Mouse (Mus musculus): ENCODE measurements at regions not wholly inside any gene's neighbourhood (a gene's known extent, or its start where the extent isn't known, plus 50 kb on each side); places are given as distances from the start of the nearest gene placed in this dataset.

- H3K4me1 ChIP-seq (ENCODE audit: control insufficient read depth, insufficient read depth, low read length), result no peaks in the 10 kb centered on the region
- no peaks in the 10 kb centered on the region for H3K9me3 ChIP-seq (ENCODE audit: control insufficient read depth, low read length)
- no peak overlapping the region for H3K4me2 ChIP-seq (ENCODE audit: low read depth, severe bottlenecking)
- WGBS, result 81% methylated on average over 5 of the region's 5 CpGs
- no peak overlapping the region for H3K27ac ChIP-seq (replicated peaks; ENCODE audit: low read depth, low read length)
- ATAC-seq (ENCODE audit: insufficient number of reproducible peaks, low FRiP score, low TSS enrichment, low read depth) (no peak), DNase-seq (ENCODE audit: low spot score) (no peak)
- no peak overlapping the region for H3K4me3 ChIP-seq (ENCODE audit: low read depth, low read length)
- H3K27me3 ChIP-seq (ENCODE audit: control insufficient read depth, insufficient read depth, low read length), result no peaks in the 10 kb centered on the region
- H3K9ac ChIP-seq (ENCODE audit: low read length), result no peak overlapping the region
- no peaks in the 10 kb centered on the region for H3K36me3 ChIP-seq (ENCODE audit: control insufficient read depth, insufficient read depth, low read length)
These were observed 1207.5 kb upstream of the Tenm2 start for GRCm38 (mm10) chr11:38443291-38443690.

GRCm38 (mm10) chr11:38410302-38410701 is 1174.5 kb upstream of the Tenm2 start:
- WGBS, result 62% methylated on average over 1 of the region's 1 CpGs
- no peaks in the 10 kb centered on the region for H3K4me1 ChIP-seq (ENCODE audit: control insufficient read depth, insufficient read depth, low read length)
- no peaks in the 10 kb centered on the region for H3K9me3 ChIP-seq (ENCODE audit: control insufficient read depth, low read length)
- no peak overlapping the region for H3K4me2 ChIP-seq (ENCODE audit: low read depth, severe bottlenecking)
- H3K27ac ChIP-seq (replicated peaks; ENCODE audit: low read depth, low read length), result no peak overlapping the region
- no peak for ATAC-seq (ENCODE audit: insufficient number of reproducible peaks, low FRiP score, low TSS enrichment, low read depth)
- H3K4me3 ChIP-seq (ENCODE audit: low read depth, low read length), result no peak overlapping the region
- no peaks in the 10 kb centered on the region for H3K36me3 ChIP-seq (ENCODE audit: control insufficient read depth, insufficient read depth, low read length)
- no peaks in the 10 kb centered on the region for H3K27me3 ChIP-seq (ENCODE audit: control insufficient read depth, insufficient read depth, low read length)
- no peak for DNase-seq (ENCODE audit: low spot score)
- no peak overlapping the region for H3K9ac ChIP-seq (ENCODE audit: low read length)

- Histone ChIP-seq H3K27ac (replicated peaks; ENCODE audit: low read depth, low read length) (no peak overlapping the region), H3K9me3 (ENCODE audit: control insufficient read depth, low read length) (no peaks in the 10 kb centered on the region), H3K4me2 (ENCODE audit: low read depth, severe bottlenecking) (no peak overlapping the region), H3K4me1 (ENCODE audit: control insufficient read depth, insufficient read depth, low read length) (no peaks in the 10 kb centered on the region), H3K36me3 (ENCODE audit: control insufficient read depth, insufficient read depth, low read length) (no peaks in the 10 kb centered on the region), H3K4me3 (ENCODE audit: low read depth, low read length) (no peak overlapping the region), H3K9ac (ENCODE audit: low read length) (no peak overlapping the region), H3K27me3 (ENCODE audit: control insufficient read depth, insufficient read depth, low read length) (no peaks in the 10 kb centered on the region)
- no peak for ATAC-seq (ENCODE audit: insufficient number of reproducible peaks, low FRiP score, low TSS enrichment, low read depth)
- no peak for DNase-seq (ENCODE audit: low spot score)
These were observed 1162.0 kb upstream of the Tenm2 start for GRCm38 (mm10) chr11:38397771-38398170.

GRCm38 (mm10) chr11:38386958-38387357 is 1151.2 kb upstream of the Tenm2 start:
- Histone ChIP-seq H3K27ac (replicated peaks; ENCODE audit: low read depth, low read length) (no peak overlapping the region), H3K27me3 (ENCODE audit: control insufficient read depth, insufficient read depth, low read length) (no peaks in the 10 kb centered on the region), H3K4me3 (ENCODE audit: low read depth, low read length) (no peak overlapping the region), H3K9me3 (ENCODE audit: control insufficient read depth, low read length) (no peaks in the 10 kb centered on the region), H3K9ac (ENCODE audit: low read length) (no peak overlapping the region), H3K36me3 (ENCODE audit: control insufficient read depth, insufficient read depth, low read length) (no peaks in the 10 kb centered on the region), H3K4me1 (ENCODE audit: control insufficient read depth, insufficient read depth, low read length) (no peaks in the 10 kb centered on the region), H3K4me2 (ENCODE audit: low read depth, severe bottlenecking) (no peak overlapping the region)
- WGBS, result 72% methylated on average over 2 of the region's 2 CpGs
- no peak for ATAC-seq (ENCODE audit: insufficient number of reproducible peaks, low FRiP score, low TSS enrichment, low read depth)
- DNase-seq (ENCODE audit: low spot score), result no peak

GRCm38 (mm10) chr11:38346442-38346841 is 1110.7 kb upstream of the Tenm2 start:
- no peak for DNase-seq (ENCODE audit: low spot score)
- Histone ChIP-seq H3K9ac (ENCODE audit: low read length) (no peak overlapping the region), H3K36me3 (ENCODE audit: control insufficient read depth, insufficient read depth, low read length) (no peaks in the 10 kb centered on the region), H3K27ac (replicated peaks; ENCODE audit: low read depth, low read length) (no peak overlapping the region), H3K4me3 (ENCODE audit: low read depth, low read length) (no peak overlapping the region), H3K27me3 (ENCODE audit: control insufficient read depth, insufficient read depth, low read length) (no peaks in the 10 kb centered on the region), H3K4me2 (ENCODE audit: low read depth, severe bottlenecking) (no peak overlapping the region), H3K4me1 (ENCODE audit: control insufficient read depth, insufficient read depth, low read length) (no peaks in the 10 kb centered on the region), H3K9me3 (ENCODE audit: control insufficient read depth, low read length) (no peaks in the 10 kb centered on the region)
- WGBS, result 65% methylated on average over 6 of the region's 6 CpGs
- no peak for ATAC-seq (ENCODE audit: insufficient number of reproducible peaks, low FRiP score, low TSS enrichment, low read depth)

- H3K27ac ChIP-seq (replicated peaks; ENCODE audit: low read depth, low read length), result no peak overlapping the region
- H3K9ac ChIP-seq (ENCODE audit: low read length), result no peak overlapping the region
- ATAC-seq (ENCODE audit: insufficient number of reproducible peaks, low FRiP score, low TSS enrichment, low read depth), result no peak
- no peak overlapping the region for H3K4me2 ChIP-seq (ENCODE audit: low read depth, severe bottlenecking)
- H3K36me3 ChIP-seq (ENCODE audit: control insufficient read depth, insufficient read depth, low read length), result no peaks in the 10 kb centered on the region
- H3K27me3 ChIP-seq (ENCODE audit: control insufficient read depth, insufficient read depth, low read length), result no peaks in the 10 kb centered on the region
- 84% methylated on average over 3 of the region's 3 CpGs for WGBS
- H3K4me1 ChIP-seq (ENCODE audit: control insufficient read depth, insufficient read depth, low read length), result no peaks in the 10 kb centered on the region
- no peak overlapping the region for H3K4me3 ChIP-seq (ENCODE audit: low read depth, low read length)
- DNase-seq (ENCODE audit: low spot score), result no peak
- no peaks in the 10 kb centered on the region for H3K9me3 ChIP-seq (ENCODE audit: control insufficient read depth, low read length)
These were observed 1099.6 kb upstream of the Tenm2 start for GRCm38 (mm10) chr11:38335411-38335810.

GRCm38 (mm10) chr11:38297693-38298092 is 1061.9 kb upstream of the Tenm2 start:
- Histone ChIP-seq H3K27ac (replicated peaks; ENCODE audit: low read depth, low read length) (no peak overlapping the region), H3K4me3 (ENCODE audit: low read depth, low read length) (no peak overlapping the region), H3K27me3 (ENCODE audit: control insufficient read depth, insufficient read depth, low read length) (no peaks in the 10 kb centered on the region), H3K9me3 (ENCODE audit: control insufficient read depth, low read length) (no peaks in the 10 kb centered on the region), H3K36me3 (ENCODE audit: control insufficient read depth, insufficient read depth, low read length) (no peaks in the 10 kb centered on the region), H3K4me2 (ENCODE audit: low read depth, severe bottlenecking) (no peak overlapping the region), H3K9ac (ENCODE audit: low read length) (no peak overlapping the region), H3K4me1 (ENCODE audit: control insufficient read depth, insufficient read depth, low read length) (no peaks in the 10 kb centered on the region)
- no peak for ATAC-seq (ENCODE audit: insufficient number of reproducible peaks, low FRiP score, low TSS enrichment, low read depth)
- no peak for DNase-seq (ENCODE audit: low spot score)

- H3K4me2 ChIP-seq (ENCODE audit: low read depth, severe bottlenecking), result no peak overlapping the region
- no peak overlapping the region for H3K9ac ChIP-seq (ENCODE audit: low read length)
- no peak overlapping the region for H3K27ac ChIP-seq (replicated peaks; ENCODE audit: low read depth, low read length)
- no peaks in the 10 kb centered on the region for H3K27me3 ChIP-seq (ENCODE audit: control insufficient read depth, insufficient read depth, low read length)
- 83% methylated on average over 3 of the region's 3 CpGs for WGBS
- no peaks in the 10 kb centered on the region for H3K4me1 ChIP-seq (ENCODE audit: control insufficient read depth, insufficient read depth, low read length)
- no peak for ATAC-seq (ENCODE audit: insufficient number of reproducible peaks, low FRiP score, low TSS enrichment, low read depth)
- no peak for DNase-seq (ENCODE audit: low spot score)
- no peaks in the 10 kb centered on the region for H3K9me3 ChIP-seq (ENCODE audit: control insufficient read depth, low read length)
- no peaks in the 10 kb centered on the region for H3K36me3 ChIP-seq (ENCODE audit: control insufficient read depth, insufficient read depth, low read length)
- no peak overlapping the region for H3K4me3 ChIP-seq (ENCODE audit: low read depth, low read length)
These were observed 1055.5 kb upstream of the Tenm2 start for GRCm38 (mm10) chr11:38291289-38291688.

GRCm38 (mm10) chr11:38280961-38281360 is 1045.2 kb upstream of the Tenm2 start:
- H3K36me3 ChIP-seq (ENCODE audit: control insufficient read depth, insufficient read depth, low read length), result no peaks in the 10 kb centered on the region
- no peak overlapping the region for H3K9ac ChIP-seq (ENCODE audit: low read length)
- H3K9me3 ChIP-seq (ENCODE audit: control insufficient read depth, low read length), result no peaks in the 10 kb centered on the region
- H3K27me3 ChIP-seq (ENCODE audit: control insufficient read depth, insufficient read depth, low read length), result no peaks in the 10 kb centered on the region
- ATAC-seq (ENCODE audit: insufficient number of reproducible peaks, low FRiP score, low TSS enrichment, low read depth), result no peak
- 90% methylated on average over 2 of the region's 2 CpGs for WGBS
- DNase-seq (ENCODE audit: low spot score), result no peak
- H3K27ac ChIP-seq (replicated peaks; ENCODE audit: low read depth, low read length), result no peak overlapping the region
- no peak overlapping the region for H3K4me2 ChIP-seq (ENCODE audit: low read depth, severe bottlenecking)
- no peak overlapping the region for H3K4me3 ChIP-seq (ENCODE audit: low read depth, low read length)
- no peaks in the 10 kb centered on the region for H3K4me1 ChIP-seq (ENCODE audit: control insufficient read depth, insufficient read depth, low read length)

Data from limb, embryonic 11.5 days (tissue).